Mouse (Mus musculus): ENCODE data around the gene Fnip2. TPM values are rescaled to one million over a fixed set of nuclear protein-coding genes. Genes with fewer than 3 reads are reported as not detected.

The Fnip2 gene
- polyA plus RNA-seq (2012; rRNA removed): 10.2 and 10.4 TPM in 2 replicates

DNA sequence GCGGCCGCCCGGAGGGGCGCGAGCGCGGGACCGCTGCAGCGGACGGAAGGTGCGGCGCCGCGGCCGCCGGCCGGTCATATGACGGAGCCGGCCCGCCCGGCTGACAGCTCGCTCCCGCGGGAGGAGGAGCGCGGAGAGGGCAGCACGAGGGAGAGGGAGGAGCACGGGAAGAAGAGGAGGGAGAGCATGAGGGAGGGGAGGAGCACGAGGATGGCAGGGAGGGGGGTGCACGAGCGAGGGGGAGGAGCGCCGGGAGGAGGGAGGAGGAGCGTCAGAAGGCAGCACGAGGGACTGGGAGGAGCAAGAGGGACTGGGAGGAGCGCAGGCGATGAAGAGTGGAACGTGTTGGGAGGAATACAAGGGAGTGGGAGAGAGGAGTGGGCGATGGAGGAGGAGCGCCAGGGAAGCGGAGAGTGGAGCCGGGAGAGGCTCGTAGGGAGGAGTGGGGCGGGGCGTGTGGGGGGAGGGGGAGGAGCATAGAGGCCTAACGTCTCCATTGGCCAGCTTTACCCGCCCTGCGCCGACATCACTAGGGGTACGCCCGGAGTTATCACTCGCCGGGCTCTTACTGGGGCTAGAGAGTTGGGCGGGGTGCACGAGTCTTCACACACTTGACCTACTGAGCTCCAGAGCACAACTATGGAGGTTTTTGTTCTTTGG, at the start of gene Fnip2:
TSS of gene Fnip2 (minus strand) at position 94 of the 660 bp plus-strand sequence.
- peak; percentile 26; the same call in 1 of the 2 replicates for TF ChIP-seq POLR2A (IDR thresholded peaks at IDR 0.05; ENCODE audit: extremely low read depth, insufficient read depth, low read length)
- TF ChIP-seq CTCF (IDR thresholded peaks at IDR 0.05; ENCODE audit: extremely low read depth, insufficient read depth, low read length): no peak
- peaks cover 4% of the 10 kb centered on the region for H3K4me1 ChIP-seq (ENCODE audit: control insufficient read depth, insufficient read depth, low read length)
- H3K4me3 ChIP-seq (ENCODE audit: insufficient read depth, low read length): peak within 1 kb of the TSS; percentile 69
- H3K27ac ChIP-seq (ENCODE audit: insufficient read depth, low read length): no peak within 1 kb of the TSS

DNA sequence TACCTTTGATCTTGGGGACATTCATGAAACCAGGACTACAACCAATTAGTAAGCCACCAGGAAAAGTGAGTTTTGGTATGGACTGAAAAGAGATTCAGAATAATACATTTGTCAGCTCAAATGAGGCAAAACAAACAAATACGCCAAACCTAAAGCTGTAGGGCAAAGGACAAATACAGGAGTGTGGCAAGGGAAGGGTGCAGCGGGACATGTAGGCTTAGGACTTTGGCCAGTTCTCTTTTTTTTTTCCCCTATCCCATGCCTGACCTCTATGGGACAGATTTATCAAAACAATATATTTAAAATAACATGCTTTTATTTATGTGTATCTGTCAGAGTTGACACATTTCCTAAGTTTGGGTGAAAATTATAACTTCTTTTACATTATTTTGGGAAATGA, 42.3 kb upstream of the Fnip2 start:
- no peaks in the 10 kb centered on the region for H3K4me1 ChIP-seq (ENCODE audit: control insufficient read depth, insufficient read depth, low read length)
- H3K27ac ChIP-seq (ENCODE audit: insufficient read depth, low read length): no peak overlapping the region
- no peak overlapping the region for H3K4me3 ChIP-seq (ENCODE audit: insufficient read depth, low read length)
- TF ChIP-seq CTCF (IDR thresholded peaks at IDR 0.05; ENCODE audit: extremely low read depth, insufficient read depth, low read length): no peak
- no peak for TF ChIP-seq POLR2A (IDR thresholded peaks at IDR 0.05; ENCODE audit: extremely low read depth, insufficient read depth, low read length)

- H3K27ac ChIP-seq (ENCODE audit: insufficient read depth, low read length): no peak overlapping the region
- no peak overlapping the region for H3K4me3 ChIP-seq (ENCODE audit: insufficient read depth, low read length)
- TF ChIP-seq CTCF (IDR thresholded peaks at IDR 0.05; ENCODE audit: extremely low read depth, insufficient read depth, low read length): no peak
- H3K4me1 ChIP-seq (ENCODE audit: control insufficient read depth, insufficient read depth, low read length): peaks cover 2% of the 10 kb centered on the region; the same call in 1 of the 2 replicates
These were observed 27.9 kb upstream of the Fnip2 start for GRCm38 (mm10) chr3:79595468-79595867.

- TF ChIP-seq CTCF (IDR thresholded peaks at IDR 0.05; ENCODE audit: extremely low read depth, insufficient read depth, low read length) (no peak), POLR2A (IDR thresholded peaks at IDR 0.05; ENCODE audit: extremely low read depth, insufficient read depth, low read length) (no peak)
- H3K27ac ChIP-seq (ENCODE audit: insufficient read depth, low read length): no peak overlapping the region
These were observed 24.3 kb upstream of the Fnip2 start for GRCm38 (mm10) chr3:79591793-79592471.

DNA sequence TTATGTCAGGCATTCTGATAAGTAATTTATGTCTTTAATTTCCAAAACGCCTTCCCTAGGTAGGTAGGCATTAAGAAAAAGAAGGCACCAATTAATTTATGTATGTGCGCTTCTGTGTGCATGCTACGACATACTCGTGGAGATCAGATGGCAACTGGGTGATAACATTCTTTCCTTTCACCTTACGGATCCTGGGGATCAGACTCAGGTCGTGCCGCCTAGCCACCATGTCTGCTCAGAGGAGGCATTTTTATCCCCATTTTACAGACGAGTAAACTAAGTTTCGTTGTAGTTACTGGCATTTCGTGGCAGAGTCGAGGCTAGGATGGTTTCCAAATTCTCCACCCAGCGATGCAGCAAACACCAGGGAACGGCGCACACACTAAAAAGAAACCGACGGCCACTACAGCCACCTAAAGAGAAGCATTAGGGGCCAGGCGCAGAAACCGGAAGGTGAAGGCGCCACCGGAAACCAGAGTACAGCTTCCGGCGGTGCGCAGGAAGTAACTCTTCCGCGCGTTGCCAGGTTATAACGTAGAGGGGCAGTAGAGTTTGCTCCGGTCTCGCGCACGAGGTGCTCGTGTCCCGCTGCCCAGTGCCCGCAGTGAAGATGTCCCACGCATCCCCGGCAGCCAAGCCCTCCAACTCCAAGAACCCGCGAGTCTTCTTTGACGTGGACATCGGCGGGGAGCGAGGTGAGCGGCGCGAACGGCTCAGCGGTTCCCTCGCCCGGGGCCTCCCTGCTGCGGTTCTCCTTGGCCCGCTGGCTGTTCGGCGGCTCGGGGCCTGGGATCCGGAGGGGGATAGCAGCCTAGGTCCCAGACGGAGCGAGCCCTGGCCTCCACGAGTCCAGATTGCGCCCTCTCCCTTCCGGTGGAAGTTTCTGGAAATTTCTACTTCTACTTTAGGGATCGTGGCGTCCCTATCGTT, 23.5 kb upstream of the Fnip2 start, which contains the start of gene Ppid:
TSS of gene Ppid (plus strand) at position 480 of the 930 bp plus-strand sequence.
- Histone ChIP-seq H3K4me3 (ENCODE audit: insufficient read depth, low read length) (peak within 1 kb of the TSS; percentile 67), H3K4me1 (ENCODE audit: control insufficient read depth, insufficient read depth, low read length) (peaks cover 2% of the 10 kb centered on the region; the same call in 1 of the 2 replicates), H3K27ac (ENCODE audit: insufficient read depth, low read length) (peak within 1 kb of the TSS; percentile 25; the same call in 1 of the 2 replicates)
- TF ChIP-seq CTCF (IDR thresholded peaks at IDR 0.05; ENCODE audit: extremely low read depth, insufficient read depth, low read length) (no peak), POLR2A (IDR thresholded peaks at IDR 0.05; ENCODE audit: extremely low read depth, insufficient read depth, low read length) (peak; percentile 83)

More at GRCm38 (mm10) chr3:79591793-79592471, 24.3 kb upstream of the Fnip2 start:
- Histone ChIP-seq H3K4me3 (ENCODE audit: insufficient read depth, low read length) (peak overlapping the region; percentile 67), H3K4me1 (ENCODE audit: control insufficient read depth, insufficient read depth, low read length) (peaks cover 2% of the 10 kb centered on the region; the same call in 1 of the 2 replicates)

- Histone ChIP-seq H3K27ac (ENCODE audit: insufficient read depth, low read length) (no peak overlapping the region), H3K4me1 (ENCODE audit: control insufficient read depth, insufficient read depth, low read length) (peaks cover 2% of the 10 kb centered on the region; the same call in 1 of the 2 replicates), H3K4me3 (ENCODE audit: insufficient read depth, low read length) (no peak overlapping the region)
- TF ChIP-seq CTCF (IDR thresholded peaks at IDR 0.05; ENCODE audit: extremely low read depth, insufficient read depth, low read length): no peak
- TF ChIP-seq POLR2A (IDR thresholded peaks at IDR 0.05; ENCODE audit: extremely low read depth, insufficient read depth, low read length): no peak
These were observed 22.1 kb upstream of the Fnip2 start for GRCm38 (mm10) chr3:79589671-79590070.

GRCm38 (mm10) chr3:79586804-79587203, 19.2 kb upstream of the Fnip2 start:
- peak; percentile 94 for TF ChIP-seq CTCF (IDR thresholded peaks at IDR 0.05; ENCODE audit: extremely low read depth, insufficient read depth, low read length)
- TF ChIP-seq POLR2A (IDR thresholded peaks at IDR 0.05; ENCODE audit: extremely low read depth, insufficient read depth, low read length): no peak
- no peaks in the 10 kb centered on the region for H3K4me1 ChIP-seq (ENCODE audit: control insufficient read depth, insufficient read depth, low read length)
- H3K4me3 ChIP-seq (ENCODE audit: insufficient read depth, low read length): no peak overlapping the region

DNA sequence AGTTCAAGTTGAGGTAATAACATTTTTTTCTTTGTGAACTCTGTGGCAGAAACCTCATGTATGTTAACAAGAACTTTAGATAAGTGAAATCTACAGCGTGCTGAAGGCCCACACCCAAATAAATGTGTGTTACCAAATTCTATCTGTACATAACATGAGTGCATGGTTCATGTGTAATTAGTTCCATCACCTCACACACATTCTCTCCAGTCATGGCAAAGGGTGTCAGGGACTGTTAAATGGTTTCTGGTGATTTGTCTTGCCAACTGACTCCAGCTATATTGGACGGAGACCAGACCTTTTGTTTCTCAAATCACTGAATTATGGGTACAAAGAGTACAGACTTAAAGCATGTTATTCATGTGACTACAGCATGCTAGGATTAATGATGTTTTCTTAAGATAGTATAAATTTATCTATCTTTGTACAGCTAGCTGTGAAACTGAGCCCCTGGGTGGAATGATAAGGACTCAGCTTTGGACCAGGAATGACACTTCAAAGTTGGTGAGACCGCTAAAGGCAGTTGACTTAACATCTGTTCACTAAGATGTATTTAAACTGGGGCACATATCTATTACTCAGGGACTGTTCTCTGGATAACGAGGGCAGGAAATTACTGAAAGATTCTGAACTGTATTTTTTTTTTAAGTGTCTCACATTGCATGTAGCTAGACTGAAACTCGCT, 12.4 kb upstream of the Fnip2 start:
- Histone ChIP-seq H3K27ac (ENCODE audit: insufficient read depth, low read length) (no peak overlapping the region), H3K4me3 (ENCODE audit: insufficient read depth, low read length) (no peak overlapping the region), H3K4me1 (ENCODE audit: control insufficient read depth, insufficient read depth, low read length) (no peaks in the 10 kb centered on the region)
- TF ChIP-seq CTCF (IDR thresholded peaks at IDR 0.05; ENCODE audit: extremely low read depth, insufficient read depth, low read length) (no peak), POLR2A (IDR thresholded peaks at IDR 0.05; ENCODE audit: extremely low read depth, insufficient read depth, low read length) (no peak)

More at GRCm38 (mm10) chr3:79586804-79587203, 19.2 kb upstream of the Fnip2 start:
- no peak overlapping the region for H3K27ac ChIP-seq (ENCODE audit: insufficient read depth, low read length)
